Mouse (Mus musculus): Measurements from ENCODE around the gene Tnni3k. TPM values are rescaled to one million over a fixed set of nuclear protein-coding genes. Genes with fewer than 3 reads are reported as not detected.

Gene Tnni3k
- polyA plus RNA-seq, 1 experiment from 2014 or later, result not detected

DNA sequence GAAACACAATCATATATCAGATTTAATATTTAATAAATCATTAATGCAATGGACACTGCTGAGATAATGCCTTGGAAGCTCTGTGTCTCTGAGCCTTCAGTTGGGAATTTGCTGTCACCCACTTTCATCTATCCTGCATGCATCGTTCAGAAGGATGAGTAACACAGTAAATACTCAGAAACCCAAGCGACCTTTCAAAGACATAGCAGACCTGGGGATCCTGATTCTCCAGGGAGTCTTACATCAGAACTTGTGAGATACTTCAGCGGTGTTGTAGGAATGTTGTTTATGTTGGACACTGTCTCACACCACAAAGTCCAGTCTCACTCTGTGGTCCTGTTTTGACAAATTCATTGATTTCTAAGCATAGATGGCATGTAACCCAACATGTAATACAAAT, 294.1 kb downstream of the Tnni3k start:
- Histone ChIP-seq H3K27ac (ENCODE audit: low read depth, low read length) (no peak overlapping the region), H3K9me3 (ENCODE audit: control insufficient read depth, low read length) (no peaks in the 10 kb centered on the region), H3K4me1 (replicated peaks; ENCODE audit: control insufficient read depth, insufficient read depth, low read length) (no peaks in the 10 kb centered on the region), H3K9ac (ENCODE audit: low read length) (no peak overlapping the region), H3K4me3 (ENCODE audit: low read depth, low read length) (no peak overlapping the region), H3K27me3 (ENCODE audit: control insufficient read depth, insufficient read depth, low read length) (no peaks in the 10 kb centered on the region), H3K36me3 (ENCODE audit: control insufficient read depth, insufficient read depth, low read length) (no peaks in the 10 kb centered on the region), H3K4me2 (ENCODE audit: low read depth, low read length, severe bottlenecking) (no peak overlapping the region)
- DNase-seq (ENCODE audit: low spot score) (no peak), ATAC-seq (replicated peaks; ENCODE audit: low FRiP score) (no peak)
- WGBS, result 89% methylated on average over 3 of the region's 3 CpGs

DNA sequence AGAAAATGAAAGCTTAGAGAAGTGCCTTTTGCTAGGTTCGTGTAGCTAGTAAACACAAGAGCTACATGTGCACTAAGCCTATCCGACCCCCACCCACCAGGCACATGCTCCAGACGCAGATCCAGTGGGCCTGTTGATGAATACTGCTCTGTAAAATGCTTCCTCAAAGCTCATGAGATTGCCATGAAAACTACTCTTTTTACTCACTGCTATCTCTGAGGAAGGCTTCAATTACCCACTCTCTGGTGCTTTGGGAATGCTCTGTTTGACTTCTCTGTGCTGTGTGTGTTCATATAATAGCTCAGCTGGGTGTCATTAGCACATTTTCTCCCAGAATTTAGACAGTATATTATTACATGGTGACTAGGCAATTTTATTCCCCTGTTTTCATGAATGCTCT, 297.1 kb downstream of the Tnni3k start:
- ATAC-seq (replicated peaks; ENCODE audit: low FRiP score), result no peak
- no peak for DNase-seq (ENCODE audit: low spot score)
- Histone ChIP-seq H3K27me3 (ENCODE audit: control insufficient read depth, insufficient read depth, low read length) (no peaks in the 10 kb centered on the region), H3K4me3 (ENCODE audit: low read depth, low read length) (no peak overlapping the region), H3K9ac (ENCODE audit: low read length) (no peak overlapping the region), H3K4me2 (ENCODE audit: low read depth, low read length, severe bottlenecking) (no peak overlapping the region), H3K9me3 (ENCODE audit: control insufficient read depth, low read length) (no peaks in the 10 kb centered on the region), H3K4me1 (replicated peaks; ENCODE audit: control insufficient read depth, insufficient read depth, low read length) (no peaks in the 10 kb centered on the region), H3K27ac (ENCODE audit: low read depth, low read length) (no peak overlapping the region), H3K36me3 (ENCODE audit: control insufficient read depth, insufficient read depth, low read length) (no peaks in the 10 kb centered on the region)
- 64% methylated on average over 3 of the region's 3 CpGs for WGBS

DNA sequence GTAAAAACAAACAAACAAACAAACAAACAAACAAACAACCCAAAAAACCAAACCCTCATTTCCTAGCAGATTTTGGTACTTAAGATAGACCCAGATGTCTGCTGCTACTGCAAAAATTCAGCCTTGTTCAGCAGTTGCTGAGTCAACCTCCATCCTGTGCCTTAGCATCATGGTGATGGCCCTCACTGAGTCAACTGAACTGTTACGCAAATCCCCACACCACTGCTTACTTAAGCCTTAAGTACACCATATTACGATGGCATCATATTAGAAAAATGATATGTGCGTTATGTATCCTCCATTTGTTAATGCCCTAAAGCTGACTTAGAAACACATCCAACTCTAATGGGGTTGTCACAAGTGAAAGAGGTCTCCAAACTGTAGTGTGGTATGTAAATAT, 300.0 kb downstream of the Tnni3k start:
- DNase-seq (ENCODE audit: low spot score), result no peak
- H3K9ac ChIP-seq (ENCODE audit: low read length), result no peak overlapping the region
- no peak overlapping the region for H3K4me2 ChIP-seq (ENCODE audit: low read depth, low read length, severe bottlenecking)
- WGBS, result 98% methylated on average over 3 of the region's 3 CpGs
- no peaks in the 10 kb centered on the region for H3K36me3 ChIP-seq (ENCODE audit: control insufficient read depth, insufficient read depth, low read length)
- no peak overlapping the region for H3K4me3 ChIP-seq (ENCODE audit: low read depth, low read length)
- no peak overlapping the region for H3K27ac ChIP-seq (ENCODE audit: low read depth, low read length)
- H3K4me1 ChIP-seq (replicated peaks; ENCODE audit: control insufficient read depth, insufficient read depth, low read length), result no peaks in the 10 kb centered on the region
- no peak for ATAC-seq (replicated peaks; ENCODE audit: low FRiP score)
- H3K27me3 ChIP-seq (ENCODE audit: control insufficient read depth, insufficient read depth, low read length), result no peaks in the 10 kb centered on the region
- H3K9me3 ChIP-seq (ENCODE audit: control insufficient read depth, low read length), result no peaks in the 10 kb centered on the region

DNA sequence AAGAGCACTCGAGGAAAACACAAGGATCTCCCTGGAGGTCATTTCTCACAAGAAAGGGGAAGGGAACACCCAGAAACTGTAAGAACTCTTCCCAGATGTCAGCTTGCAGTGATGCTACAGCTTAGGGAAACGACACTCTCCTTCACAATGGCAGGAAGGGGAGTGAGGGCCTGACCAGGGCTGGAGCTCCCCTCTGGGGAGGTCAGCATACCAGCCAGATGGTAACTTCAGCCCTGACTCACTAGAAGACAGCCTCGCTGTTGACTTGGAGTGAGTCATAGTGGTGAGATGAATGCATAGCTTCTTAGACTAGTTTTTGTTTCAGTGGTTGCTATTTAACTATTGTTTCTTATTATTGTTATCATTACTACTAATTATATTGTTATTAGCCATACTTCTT, 300.7 kb downstream of the Tnni3k start:
- no peak overlapping the region for H3K4me2 ChIP-seq (ENCODE audit: low read depth, low read length, severe bottlenecking)
- no peaks in the 10 kb centered on the region for H3K4me1 ChIP-seq (replicated peaks; ENCODE audit: control insufficient read depth, insufficient read depth, low read length)
- WGBS, result 54% methylated on average over 3 of the region's 3 CpGs
- no peak overlapping the region for H3K4me3 ChIP-seq (ENCODE audit: low read depth, low read length)
- no peaks in the 10 kb centered on the region for H3K27me3 ChIP-seq (ENCODE audit: control insufficient read depth, insufficient read depth, low read length)
- H3K36me3 ChIP-seq (ENCODE audit: control insufficient read depth, insufficient read depth, low read length), result no peaks in the 10 kb centered on the region
- no peak for DNase-seq (ENCODE audit: low spot score)
- no peaks in the 10 kb centered on the region for H3K9me3 ChIP-seq (ENCODE audit: control insufficient read depth, low read length)
- no peak overlapping the region for H3K27ac ChIP-seq (ENCODE audit: low read depth, low read length)
- no peak overlapping the region for H3K9ac ChIP-seq (ENCODE audit: low read length)
- ATAC-seq (replicated peaks; ENCODE audit: low FRiP score), result no peak

DNA sequence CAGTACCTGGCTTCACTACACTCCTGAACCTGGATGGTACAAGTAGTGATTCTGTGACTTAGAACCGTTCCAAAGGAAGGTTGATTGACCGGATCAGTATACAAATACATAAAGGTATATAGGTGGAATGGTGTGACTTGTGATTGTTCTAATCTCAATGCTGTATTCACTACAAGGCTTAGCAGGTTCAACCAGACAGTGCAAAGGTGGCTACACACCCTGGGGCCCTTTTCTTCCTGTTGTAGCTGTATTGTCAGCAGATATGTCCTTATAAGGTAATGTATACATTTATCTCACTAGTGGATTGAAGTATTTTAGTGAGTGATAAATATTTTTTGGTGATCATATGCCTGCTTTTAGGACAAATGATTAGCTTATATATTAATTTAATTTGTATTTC, 310.9 kb downstream of the Tnni3k start:
- H3K9me3 ChIP-seq (ENCODE audit: control insufficient read depth, low read length), result no peaks in the 10 kb centered on the region
- no peak overlapping the region for H3K4me3 ChIP-seq (ENCODE audit: low read depth, low read length)
- no peak for ATAC-seq (replicated peaks; ENCODE audit: low FRiP score)
- H3K4me2 ChIP-seq (ENCODE audit: low read depth, low read length, severe bottlenecking), result no peak overlapping the region
- H3K27me3 ChIP-seq (ENCODE audit: control insufficient read depth, insufficient read depth, low read length), result no peaks in the 10 kb centered on the region
- H3K27ac ChIP-seq (ENCODE audit: low read depth, low read length), result no peak overlapping the region
- no peak for DNase-seq (ENCODE audit: low spot score)
- 94% methylated on average over 2 of the region's 2 CpGs for WGBS
- H3K9ac ChIP-seq (ENCODE audit: low read length), result no peak overlapping the region
- no peaks in the 10 kb centered on the region for H3K36me3 ChIP-seq (ENCODE audit: control insufficient read depth, insufficient read depth, low read length)
- 0 out of 2 replicates have a peak, but pooled peaks cover 3% of the 10 kb centered on the region for H3K4me1 ChIP-seq (replicated peaks; ENCODE audit: control insufficient read depth, insufficient read depth, low read length)

DNA sequence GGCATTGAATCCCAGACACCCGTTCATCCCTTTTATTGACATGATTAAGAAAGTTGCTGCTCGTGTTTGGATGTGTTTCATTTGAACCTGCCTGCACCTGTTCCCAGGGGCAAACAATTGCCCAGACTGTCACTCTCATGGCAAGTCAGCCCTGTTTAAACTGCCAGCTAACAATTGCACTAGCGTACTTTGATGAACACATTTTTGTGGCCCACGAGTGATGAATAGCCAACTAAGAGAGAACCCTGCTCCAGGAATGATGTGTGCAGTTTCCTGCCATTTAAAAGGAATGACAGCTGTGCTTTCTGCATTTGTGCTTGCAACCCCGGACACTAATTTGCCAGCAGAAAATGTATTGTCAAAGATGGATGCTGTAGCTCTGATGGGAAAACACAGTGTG, 312.3 kb downstream of the Tnni3k start:
- 0 out of 2 replicates have a peak, but pooled peaks cover 3% of the 10 kb centered on the region for H3K4me1 ChIP-seq (replicated peaks; ENCODE audit: control insufficient read depth, insufficient read depth, low read length)
- H3K4me3 ChIP-seq (ENCODE audit: low read depth, low read length), result no peak overlapping the region
- no peaks in the 10 kb centered on the region for H3K36me3 ChIP-seq (ENCODE audit: control insufficient read depth, insufficient read depth, low read length)
- DNase-seq (ENCODE audit: low spot score) (no peak), ATAC-seq (replicated peaks; ENCODE audit: low FRiP score) (no peak; the same call in 1 of the 2 replicates)
- H3K9ac ChIP-seq (ENCODE audit: low read length), result no peak overlapping the region
- H3K9me3 ChIP-seq (ENCODE audit: control insufficient read depth, low read length), result no peaks in the 10 kb centered on the region
- no peak overlapping the region for H3K27ac ChIP-seq (ENCODE audit: low read depth, low read length)
- 50% methylated on average over 5 of the region's 5 CpGs for WGBS
- H3K27me3 ChIP-seq (ENCODE audit: control insufficient read depth, insufficient read depth, low read length), result no peaks in the 10 kb centered on the region
- H3K4me2 ChIP-seq (ENCODE audit: low read depth, low read length, severe bottlenecking), result no peak overlapping the region

DNA sequence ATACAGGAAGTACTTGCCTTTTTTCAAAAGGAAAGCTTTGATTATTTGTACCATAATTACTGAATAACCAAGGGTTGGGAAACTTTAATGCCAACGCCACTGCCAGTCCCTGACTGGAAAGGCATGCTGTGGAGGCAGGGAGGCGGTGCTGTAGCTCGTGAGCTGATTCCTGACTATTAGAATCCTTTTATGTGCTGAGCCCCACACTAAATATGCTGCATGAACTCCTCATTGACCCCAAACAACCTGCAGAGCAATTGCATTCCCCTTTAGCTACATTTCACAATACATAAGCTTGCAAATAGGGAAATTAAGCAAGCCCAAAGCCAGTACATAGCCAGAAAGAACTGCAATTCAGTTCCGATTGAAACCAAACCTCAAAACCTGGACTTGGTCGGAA, 313.7 kb downstream of the Tnni3k start:
- Histone ChIP-seq H3K27me3 (ENCODE audit: control insufficient read depth, insufficient read depth, low read length) (no peaks in the 10 kb centered on the region), H3K9me3 (ENCODE audit: control insufficient read depth, low read length) (no peaks in the 10 kb centered on the region), H3K9ac (ENCODE audit: low read length) (no peak overlapping the region), H3K27ac (ENCODE audit: low read depth, low read length) (no peak overlapping the region), H3K4me2 (ENCODE audit: low read depth, low read length, severe bottlenecking) (no peak overlapping the region), H3K4me1 (replicated peaks; ENCODE audit: control insufficient read depth, insufficient read depth, low read length) (0 out of 2 replicates have a peak, but pooled peaks cover 3% of the 10 kb centered on the region), H3K4me3 (ENCODE audit: low read depth, low read length) (no peak overlapping the region), H3K36me3 (ENCODE audit: control insufficient read depth, insufficient read depth, low read length) (no peaks in the 10 kb centered on the region)
- DNase-seq (ENCODE audit: low spot score), result no peak
- ATAC-seq (replicated peaks; ENCODE audit: low FRiP score), result no peak
- 54% methylated on average over 5 of the region's 5 CpGs for WGBS

Other genes starting within 250 kb of the Tnni3k start
- 20.5 and 22.9 TPM in 2 replicates for gene Fpgt, start 38.0 kb upstream of the Tnni3k start, polyA plus RNA-seq (2014; fragmentation: Nextera tagmentation; extraction: Ambion mirVana)
- 0.47 and 1.5 TPM in 2 replicates for gene Lrriq3, start 38.0 kb upstream of the Tnni3k start, polyA plus RNA-seq (2014; fragmentation: Nextera tagmentation; extraction: Ambion mirVana)

All from forebrain, embryonic 11.5 days (tissue).